Mouse (Mus musculus) heart, embryonic 12.5 days (tissue): Measurements from ENCODE around the gene Hnrnpr. TPM values are rescaled to one million over a fixed set of nuclear protein-coding genes. Genes with fewer than 3 reads are reported as not detected.

Source experiments
- ATAC-seq: fragments of 200-750 bp; cut with Nextera tagmentation; 2 replicates; pipeline ENCODE4 v1.8.0; 2017; ENCODE audit warnings: moderate TSS enrichment, moderate library complexity; ENCODE audit not compliant: insufficient number of reproducible peaks, low FRiP score
- H3K27ac ChIP-seq: fragments of 300-500 bp; sonication (generic); 2 replicates; pipeline ENCODE4 v1.5.1; 2016; ENCODE audit warnings: mild to moderate bottlenecking, moderate library complexity; ENCODE audit not compliant: poor library complexity, severe bottlenecking
- H3K27me3 ChIP-seq: fragments of 300-500 bp; sonication (generic); replicated peaks from 2 replicates; pipeline ENCODE4 v1.6.1; 2016; ENCODE audit warnings: mild to moderate bottlenecking, moderate library complexity
- H3K36me3 ChIP-seq: fragments of 300-500 bp; sonication (generic); 2 replicates; pipeline ENCODE4 v1.6.1; 2016; ENCODE audit warnings: mild to moderate bottlenecking, moderate library complexity
- H3K4me1 ChIP-seq: fragments of 300-500 bp; sonication (generic); replicated peaks from 2 replicates; pipeline ENCODE4 v1.6.1; 2016; ENCODE audit warnings: mild to moderate bottlenecking
- H3K4me2 ChIP-seq: fragments of 300-500 bp; sonication (generic); 2 replicates; pipeline ENCODE4 v1.6.1; 2016; ENCODE audit warnings: mild to moderate bottlenecking, moderate library complexity
- H3K4me3 ChIP-seq: fragments of 300-500 bp; sonication (generic); 2 replicates; pipeline ENCODE4 v1.5.1; 2016; ENCODE audit warnings: mild to moderate bottlenecking
- H3K9ac ChIP-seq: fragments of 300-500 bp; sonication (generic); 2 replicates; pipeline ENCODE4 v1.6.1; 2016; ENCODE audit warnings: mild to moderate bottlenecking, moderate library complexity
- H3K9me3 ChIP-seq: fragments of 300-500 bp; sonication (generic); replicated peaks from 2 replicates; pipeline ENCODE4 v1.6.1; 2016; ENCODE audit warnings: mild to moderate bottlenecking, moderate library complexity
- WGBS: fragments of 180-500 bp; shearing (Covaris S2); methylation state at CpG from one replicate; pipeline ENCODE4 v1.1.7; 2016; 5-methylcytosine and 5-hydroxymethylcytosine counted together
- polyA plus RNA-seq: library from polyadenylated mRNA; unstranded; fragments of >200 nt; fragmentation: Nextera tagmentation; extraction: Ambion mirVana; gene quantifications from 2 replicates; pipeline ENCODE4 v1.2.1, GENCODE M21; 2016

Hnrnpr gene
- 112 and 115 TPM in 2 replicates for polyA plus RNA-seq

GRCm38 (mm10) chr4:136310229-136311041, at the start of gene Hnrnpr:
Gene Hnrnpr, plus strand, starts transcription at chr4:136310942.
- Histone ChIP-seq H3K9ac (peak within 1 kb of the TSS; percentile 99), H3K27ac (peak within 1 kb of the TSS; percentile 98), H3K4me2 (peak within 1 kb of the TSS; percentile 78), H3K4me3 (peak within 1 kb of the TSS; percentile 96), H3K36me3 (no peaks in the 10 kb centered on the region), H3K27me3 (no peaks in the 10 kb centered on the region; the same call in 1 of the 2 replicates), H3K4me1 (peaks cover 19% of the 10 kb centered on the region), H3K9me3 (no peaks in the 10 kb centered on the region)
- peak; percentile 99 for ATAC-seq
- under 1% methylated on average over 65 of the region's 65 CpGs for WGBS

- no peak overlapping the region for H3K9ac ChIP-seq
- 61% methylated on average over 10 of the region's 10 CpGs for WGBS
- H3K27me3 ChIP-seq, result no peaks in the 10 kb centered on the region
- no peak overlapping the region for H3K4me2 ChIP-seq
- peak overlapping the region; percentile 73; the same call in 1 of the 2 replicates for H3K27ac ChIP-seq
- H3K4me1 ChIP-seq, result peaks cover 18% of the 10 kb centered on the region
- ATAC-seq, result no peak
- H3K4me3 ChIP-seq, result no peak overlapping the region
- H3K9me3 ChIP-seq, result no peaks in the 10 kb centered on the region
- 0 out of 2 replicates have a peak, but pooled peaks cover 4% of the 10 kb centered on the region for H3K36me3 ChIP-seq
These were observed 48.8 kb upstream of the Hnrnpr start for GRCm38 (mm10) chr4:136261912-136262311.

GRCm38 (mm10) chr4:136263555-136263954, 47.2 kb upstream of the Hnrnpr start:
- no peak overlapping the region for H3K4me3 ChIP-seq
- no peak for ATAC-seq
- no peaks in the 10 kb centered on the region for H3K9me3 ChIP-seq
- 0 out of 2 replicates have a peak, but pooled peaks cover 4% of the 10 kb centered on the region for H3K36me3 ChIP-seq
- H3K27me3 ChIP-seq, result no peaks in the 10 kb centered on the region
- H3K9ac ChIP-seq, result no peak overlapping the region
- WGBS, result 94% methylated on average over 4 of the region's 4 CpGs
- H3K4me1 ChIP-seq, result peaks cover 18% of the 10 kb centered on the region
- no peak overlapping the region for H3K27ac ChIP-seq
- no peak overlapping the region for H3K4me2 ChIP-seq

- H3K4me1 ChIP-seq, result peaks cover 5% of the 10 kb centered on the region
- peaks cover 10% of the 10 kb centered on the region; the same call in 1 of the 2 replicates for H3K36me3 ChIP-seq
- H3K27ac ChIP-seq, result no peak overlapping the region
- H3K4me2 ChIP-seq, result no peak overlapping the region
- H3K27me3 ChIP-seq, result no peaks in the 10 kb centered on the region
- ATAC-seq, result no peak
- no peaks in the 10 kb centered on the region for H3K9me3 ChIP-seq
- H3K4me3 ChIP-seq, result no peak overlapping the region
- H3K9ac ChIP-seq, result no peak overlapping the region
- WGBS, result 74% methylated on average over 9 of the region's 9 CpGs
These were observed 43.9 kb upstream of the Hnrnpr start for GRCm38 (mm10) chr4:136266716-136267343.

- Histone ChIP-seq H3K27ac (no peak overlapping the region), H3K4me2 (no peak overlapping the region), H3K27me3 (no peaks in the 10 kb centered on the region), H3K9me3 (peaks cover 12% of the 10 kb centered on the region), H3K4me1 (no peaks in the 10 kb centered on the region; the same call in 1 of the 2 replicates), H3K4me3 (no peak overlapping the region), H3K36me3 (peaks cover 27% of the 10 kb centered on the region), H3K9ac (no peak overlapping the region)
- WGBS, result 95% methylated on average over 1 of the region's 1 CpGs
- ATAC-seq, result no peak
These were observed 41.8 kb upstream of the Hnrnpr start for GRCm38 (mm10) chr4:136268912-136269311.

- no peak overlapping the region for H3K27ac ChIP-seq
- no peak overlapping the region for H3K9ac ChIP-seq
- 82% methylated on average over 8 of the region's 8 CpGs for WGBS
- no peak; the same call in 1 of the 2 replicates for ATAC-seq
- peaks cover 13% of the 10 kb centered on the region for H3K9me3 ChIP-seq
- H3K4me1 ChIP-seq, result no peaks in the 10 kb centered on the region; the same call in 1 of the 2 replicates
- no peak overlapping the region for H3K4me3 ChIP-seq
- peaks cover 32% of the 10 kb centered on the region for H3K36me3 ChIP-seq
- no peak overlapping the region for H3K4me2 ChIP-seq
- H3K27me3 ChIP-seq, result no peaks in the 10 kb centered on the region
These were observed 40.1 kb upstream of the Hnrnpr start for GRCm38 (mm10) chr4:136270648-136271047.

GRCm38 (mm10) chr4:136281097-136281496, 29.6 kb upstream of the Hnrnpr start:
- H3K4me1 ChIP-seq, result peaks cover 26% of the 10 kb centered on the region
- no peak overlapping the region for H3K27ac ChIP-seq
- no peak overlapping the region; the same call in 1 of the 2 replicates for H3K9ac ChIP-seq
- H3K9me3 ChIP-seq, result no peaks in the 10 kb centered on the region
- 75% methylated on average over 8 of the region's 8 CpGs for WGBS
- ATAC-seq, result no peak
- no peak overlapping the region for H3K4me3 ChIP-seq
- no peaks in the 10 kb centered on the region for H3K36me3 ChIP-seq
- no peak overlapping the region for H3K4me2 ChIP-seq
- no peaks in the 10 kb centered on the region for H3K27me3 ChIP-seq

- 39% methylated on average over 9 of the region's 9 CpGs for WGBS
These were observed 29.1 kb upstream of the Hnrnpr start for GRCm38 (mm10) chr4:136281611-136282010.

GRCm38 (mm10) chr4:136282621-136283480, 27.9 kb upstream of the Hnrnpr start:
- Histone ChIP-seq H3K36me3 (peaks cover 9% of the 10 kb centered on the region), H3K9me3 (0 out of 2 replicates have a peak, but pooled peaks cover 5% of the 10 kb centered on the region), H3K4me2 (peak overlapping the region; percentile 13; the same call in 1 of the 2 replicates), H3K4me3 (no peak overlapping the region), H3K27ac (peak overlapping the region; percentile 97), H3K27me3 (no peaks in the 10 kb centered on the region), H3K4me1 (peaks cover 39% of the 10 kb centered on the region), H3K9ac (peak overlapping the region; percentile 39; the same call in 1 of the 2 replicates)
- 49% methylated on average over 10 of the region's 10 CpGs for WGBS
- ATAC-seq, result no peak

More at GRCm38 (mm10) chr4:136281611-136282010, 29.1 kb upstream of the Hnrnpr start:
- peaks cover 31% of the 10 kb centered on the region for H3K4me1 ChIP-seq
- no peak overlapping the region for H3K4me3 ChIP-seq
- no peaks in the 10 kb centered on the region for H3K9me3 ChIP-seq
- no peak for ATAC-seq
- no peak overlapping the region; the same call in 1 of the 2 replicates for H3K9ac ChIP-seq
- no peak overlapping the region for H3K27ac ChIP-seq
- no peak overlapping the region for H3K4me2 ChIP-seq
- no peaks in the 10 kb centered on the region for H3K36me3 ChIP-seq
- no peaks in the 10 kb centered on the region for H3K27me3 ChIP-seq

- Histone ChIP-seq H3K27ac (peak overlapping the region; percentile 97), H3K27me3 (0 out of 2 replicates have a peak, but pooled peaks cover under 1% of the 10 kb centered on the region), H3K36me3 (peaks cover 18% of the 10 kb centered on the region), H3K9ac (peak overlapping the region; percentile 39; the same call in 1 of the 2 replicates), H3K4me1 (peaks cover 39% of the 10 kb centered on the region), H3K4me2 (peak overlapping the region; percentile 86), H3K9me3 (peaks cover 10% of the 10 kb centered on the region), H3K4me3 (no peak overlapping the region)
- ATAC-seq, result no peak
- 38% methylated on average over 2 of the region's 2 CpGs for whole genome bisulfite sequencing
These were observed 27.0 kb upstream of the Hnrnpr start for GRCm38 (mm10) chr4:136283783-136284182.
